Mouse (Mus musculus) heart, postnatal 25 days (tissue): ENCODE data around the gene Ppp5c. TPM values are rescaled to one million over a fixed set of nuclear protein-coding genes. Genes with fewer than 3 reads are reported as not detected.
A peak's percentile ranks its signal among the peaks of the same experiment; 100 is the strongest.

ENCODE experiments used
- DNase-seq: peaks from one replicate; pipeline ENCODE4 v3.0.0; 2022; ENCODE audit warnings: low spot score
- intact Hi-C: fragments of 180-260 bp; cut with DNase I; formaldehyde crosslinking; loops from one replicate; pipeline ENCODE4 v1.15.1; 2025
- total RNA-seq, 2 experiments: library from RNA; stranded (reverse); gene quantifications; 2 replicates each; pipeline ENCODE4 v1.2.3; 2021

The Ppp5c gene
- total RNA-seq, 2 experiments from 2014 or later: 97.5 to 102 TPM

GRCm38 (mm10) chr7:16991681-16992450, 35.9 kb downstream of the Ppp5c start:
- intact Hi-C loops: no loop called here
- no peak for DNase-seq

GRCm38 (mm10) chr7:16990006-16990744, 37.5 kb downstream of the Ppp5c start:
- intact Hi-C loops: no loop called here
- DNase-seq: no peak

- no peak for DNase-seq
- intact Hi-C loops: no loop called here
These were observed 39.3 kb downstream of the Ppp5c start for GRCm38 (mm10) chr7:16988405-16988804.

- no peak for DNase-seq
- intact Hi-C loops: no loop called here
These were observed 40.1 kb downstream of the Ppp5c start for GRCm38 (mm10) chr7:16987541-16988149.

GRCm38 (mm10) chr7:16982859-16983568, 44.7 kb downstream of the Ppp5c start, which contains the start of gene Gm42372:
Gm42372 (plus strand) TSS chr7:16983086.
- no peak for DNase-seq
- intact Hi-C loops: no loop called here

DNA sequence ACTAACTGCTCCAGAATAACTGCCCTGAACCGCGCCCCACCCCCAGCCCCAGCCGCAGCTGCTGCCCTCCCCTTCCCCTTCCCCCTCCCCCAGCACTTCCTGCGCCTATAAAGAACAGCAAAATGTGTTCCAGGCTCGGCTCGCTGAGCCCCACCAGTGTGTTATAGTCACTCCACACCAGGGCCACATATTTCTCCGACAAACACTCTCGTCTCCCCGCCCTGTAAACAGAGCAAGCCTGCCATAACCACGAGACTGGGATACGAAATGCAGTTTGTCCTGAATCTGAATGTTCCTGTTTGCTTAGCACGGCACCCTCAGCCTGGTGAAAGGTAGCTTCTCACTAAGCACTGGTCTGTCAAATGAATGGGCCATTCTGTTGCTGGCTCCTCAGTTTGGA, 47.4 kb downstream of the Ppp5c start:
- no peak for DNase-seq
- intact Hi-C loops: no loop called here

- intact Hi-C loops: no loop called here
- DNase-seq: no peak
These were observed 49.1 kb downstream of the Ppp5c start for GRCm38 (mm10) chr7:16978593-16978992.

- intact Hi-C loops: no loop called here
- DNase-seq: no peak
These were observed 49.6 kb downstream of the Ppp5c start for GRCm38 (mm10) chr7:16978173-16978572.

DNA sequence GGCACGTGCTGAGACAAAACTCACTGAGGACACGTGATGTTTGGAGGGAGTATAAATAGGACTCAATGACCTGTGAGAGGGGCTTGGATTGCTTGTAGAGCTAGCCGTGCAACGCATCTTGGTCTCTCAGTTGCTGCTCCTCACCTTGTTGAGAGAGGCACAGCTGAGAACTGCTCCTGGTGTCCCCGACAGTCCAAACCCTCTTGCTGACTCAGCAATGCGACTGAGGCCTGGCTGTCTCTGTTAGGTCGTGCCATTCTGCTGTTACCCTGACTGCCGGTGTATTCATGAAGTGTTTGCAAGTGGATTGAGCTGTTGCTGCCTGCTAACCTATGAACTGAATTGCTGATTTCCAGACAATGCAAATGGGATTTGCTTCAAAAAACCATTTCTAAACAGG, 51.4 kb downstream of the Ppp5c start:
- no peak for DNase-seq
- intact Hi-C loops: no loop called here

DNA sequence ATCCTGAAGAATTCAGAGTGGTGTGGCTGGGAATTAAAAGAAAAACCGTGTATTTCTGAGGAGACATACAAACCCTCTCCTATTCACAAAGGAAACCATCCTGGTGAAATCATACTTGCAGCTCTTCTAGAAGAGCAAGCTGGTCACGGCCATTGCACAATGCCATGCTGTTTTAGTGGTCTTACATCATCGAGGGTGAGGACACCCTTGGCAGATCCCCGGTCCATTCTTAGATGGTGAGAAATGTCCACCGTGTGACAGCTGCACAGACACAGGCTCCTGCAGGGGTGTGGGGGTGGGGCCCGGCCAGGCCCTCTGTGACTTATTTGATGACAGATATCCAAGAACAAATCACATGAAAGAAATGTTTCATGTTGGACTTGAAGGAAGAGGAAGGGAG, 53.7 kb downstream of the Ppp5c start:
- intact Hi-C loops: no loop called here

GRCm38 (mm10) chr7:16971160-16971559, 56.6 kb downstream of the Ppp5c start:
- DNase-seq: no peak
- intact Hi-C loops: no loop called here

More for the DNA sequence above, 53.7 kb downstream of the Ppp5c start:
- peak; percentile 53 for DNase-seq

DNA sequence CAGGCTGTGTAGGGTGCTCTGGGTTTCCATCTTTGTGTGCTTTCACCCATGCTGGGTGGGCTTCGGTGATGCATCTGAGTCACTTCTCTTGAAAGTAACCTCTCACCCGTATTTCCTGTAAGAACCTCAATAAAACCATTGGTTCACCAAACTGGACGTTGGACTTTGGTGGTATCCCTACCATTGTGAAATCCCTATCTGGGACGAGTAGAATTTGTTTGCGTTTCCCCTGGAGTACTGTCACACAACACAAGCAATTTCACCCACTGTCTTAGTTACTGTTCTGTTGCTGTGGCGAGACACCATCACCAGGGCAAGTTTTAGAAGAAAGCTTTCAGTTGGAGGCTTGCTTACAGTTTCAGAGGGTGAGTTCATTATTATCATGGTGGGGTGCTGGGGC, 59.3 kb downstream of the Ppp5c start:
- intact Hi-C loops: no loop called here
- DNase-seq: no peak

GRCm38 (mm10) chr7:16961678-16962077, 66.0 kb downstream of the Ppp5c start:
- no peak for DNase-seq
- intact Hi-C loops: no loop called here

DNA sequence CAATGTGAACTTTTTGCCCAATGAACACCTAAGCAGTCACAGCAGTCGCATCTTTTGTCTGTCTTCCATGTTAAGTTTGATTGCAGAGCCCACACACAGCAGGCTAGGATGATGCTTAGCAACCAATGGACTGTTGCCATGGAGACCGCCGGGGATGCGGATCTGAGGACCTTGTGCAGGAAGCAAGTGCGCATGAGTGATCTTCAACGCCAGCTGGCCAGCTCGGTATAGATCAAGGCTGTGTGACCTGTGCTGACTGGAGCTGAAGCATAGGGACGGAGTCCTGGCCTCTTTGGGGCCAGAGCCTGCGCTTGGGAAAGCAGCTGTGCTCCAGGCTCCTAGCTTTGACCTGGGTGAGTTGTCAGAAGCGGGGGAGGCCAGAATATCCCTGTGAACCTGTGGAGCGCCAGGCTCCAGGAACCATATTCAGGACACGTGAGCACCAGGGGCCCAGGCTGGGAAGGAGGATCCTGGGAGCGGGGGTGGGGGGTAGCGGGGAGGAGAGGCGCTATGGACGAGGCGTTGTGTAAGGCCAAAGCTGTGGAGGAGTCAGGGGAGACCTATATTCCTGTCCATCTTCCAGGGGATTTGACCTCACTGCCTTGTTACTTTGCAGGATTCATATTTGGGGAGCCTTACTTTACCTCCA, 68.1 kb downstream of the Ppp5c start, which contains the start of gene Pnmal1:
TSS of gene Pnmal1 (plus strand) at position 141 of the 649 bp plus-strand sequence.
- DNase-seq: no peak
- intact Hi-C loops: no loop called here

DNA sequence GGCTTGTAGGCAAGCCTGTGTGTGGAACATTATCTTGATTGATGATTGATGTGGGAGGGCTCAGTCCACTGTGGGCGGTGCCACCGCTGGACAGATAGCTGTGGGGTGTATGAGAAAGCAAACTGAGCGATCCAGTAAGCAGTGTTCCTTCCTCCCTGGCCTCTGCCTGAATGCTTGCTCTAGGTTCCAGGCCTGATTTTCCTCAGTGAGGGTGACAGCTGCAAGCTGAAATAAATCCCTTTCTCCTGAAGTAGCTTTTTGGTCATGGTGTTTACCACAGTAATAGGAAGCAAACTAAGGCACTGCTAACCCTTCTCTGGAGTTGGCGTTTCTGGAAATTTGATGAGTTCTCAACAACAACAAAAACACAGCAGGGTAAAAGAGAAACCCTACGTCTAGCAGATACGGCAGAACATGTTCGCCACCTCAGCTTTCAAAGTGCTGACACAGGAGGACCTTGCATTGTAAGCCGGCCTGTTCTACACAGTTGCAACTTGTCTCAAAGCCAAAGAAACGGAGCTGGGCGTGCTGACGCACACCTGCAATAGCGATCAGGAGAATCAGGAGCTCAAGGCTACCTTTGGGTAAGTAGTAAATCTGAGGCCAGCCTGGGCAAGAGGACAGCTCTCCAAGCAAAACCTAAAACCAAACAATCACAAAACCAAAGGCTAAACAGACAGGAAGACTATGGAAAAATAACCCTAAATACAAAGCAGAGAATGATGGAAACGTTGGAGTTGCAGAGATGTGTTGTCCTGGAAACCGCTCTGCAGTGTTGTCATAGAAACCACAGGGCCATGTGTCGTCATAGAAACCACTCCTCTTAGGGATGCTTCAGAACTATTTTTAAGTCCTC, 71.1 kb downstream of the Ppp5c start:
- intact Hi-C loops: no loop called here
- DNase-seq: no peak

DNA sequence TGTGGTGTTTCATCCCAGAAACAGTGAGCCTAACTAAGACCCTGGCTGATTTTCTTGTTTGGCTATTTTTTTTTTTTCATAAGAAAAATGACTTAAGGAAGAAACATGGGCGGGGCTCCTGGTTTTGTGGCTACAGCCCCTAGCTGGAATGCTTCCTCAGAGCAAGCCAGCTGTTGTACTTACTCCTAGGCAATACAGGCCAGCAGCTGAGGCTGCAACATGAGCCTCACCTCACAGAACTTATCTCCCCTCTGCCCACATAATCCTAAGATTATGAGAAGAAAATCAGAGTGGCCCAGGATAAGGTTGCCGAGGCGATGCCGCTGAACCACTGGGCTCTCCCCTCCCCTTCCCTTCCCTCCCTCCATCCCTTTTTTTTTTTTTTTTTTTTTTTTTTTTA, 72.0 kb downstream of the Ppp5c start:
- DNase-seq: no peak
- intact Hi-C loops: no loop called here
